Comparison of ENCODE assay signal across 15 mouse cellular contexts in the genomic region with DNA sequence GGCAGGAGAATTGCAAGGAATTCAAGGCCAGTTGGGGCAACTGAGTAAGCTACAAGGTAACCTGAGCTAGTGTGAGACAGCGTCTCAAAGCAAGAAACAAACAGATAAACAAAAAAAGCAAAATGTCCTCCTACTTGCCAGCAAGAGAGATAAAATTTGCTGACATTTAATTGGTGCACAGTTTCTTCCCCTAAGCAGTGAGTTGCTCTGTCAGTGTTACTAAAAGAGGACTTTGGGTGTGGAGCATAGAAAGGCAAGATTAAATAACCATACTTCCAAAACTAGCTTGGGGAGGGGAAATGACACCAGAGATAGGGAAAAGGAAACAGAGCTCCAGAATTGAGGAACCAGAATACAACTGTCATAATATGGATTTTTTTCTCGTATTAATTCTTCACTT. TPM values are rescaled to one million over a fixed set of nuclear protein-coding genes. Genes with fewer than 3 reads are reported as not detected.
DNase-seq lines count a peak whose midpoint lies in the region; ATAC-seq and TF ChIP-seq lines count a peak whose summit lies in the region.
"Had no signal": no experiment of that assay in that cellular context is flagged by ENCODE, and none has a peak within 500 bp of the region (broad histone marks: within the 10 kb centered on the region; RNA-seq: fewer than 3 reads in every experiment).

No protein-coding gene starts in this region.

- no peak for ATAC-seq in heart, embryonic 15.5 days (replicated peaks; ENCODE audit: insufficient number of reproducible peaks, insufficient read depth, low FRiP score, low read depth)
- ATAC-seq in neural tube, embryonic 13.5 days (ENCODE audit: low read depth): no peak
- peak; percentile 34 for ATAC-seq in liver, embryonic 13.5 days (ENCODE audit: low read depth)
- ATAC-seq in stomach, postnatal 0 days (ENCODE audit: low FRiP score, low TSS enrichment): no peak
- ATAC-seq: CD4-positive, CD25-positive, alpha-beta regulatory T cell, adult 4 months; forebrain, postnatal 0 days; midbrain, embryonic 15.5 days had no signal

- no peaks in the 10 kb centered on the region for H3K9me3 ChIP-seq in heart, embryonic 15.5 days (replicated peaks)
- H3K9me3 ChIP-seq in neural tube, embryonic 13.5 days: no peaks in the 10 kb centered on the region
- H3K9me3 ChIP-seq in liver, embryonic 13.5 days (replicated peaks): no peaks in the 10 kb centered on the region
- H3K9me3 ChIP-seq in stomach, postnatal 0 days (ENCODE audit: control insufficient read depth, low read length): no peaks in the 10 kb centered on the region
- H3K9me3 ChIP-seq: midbrain, embryonic 15.5 days had no signal

- H3K27ac ChIP-seq in heart, embryonic 15.5 days: no peak overlapping the region
- H3K27ac ChIP-seq in neural tube, embryonic 13.5 days (replicated peaks): no peak overlapping the region
- peak overlapping the region; percentile 95 for H3K27ac ChIP-seq in liver, embryonic 13.5 days
- H3K27ac ChIP-seq in stomach, postnatal 0 days (replicated peaks): no peak overlapping the region
- H3K27ac ChIP-seq: midbrain, embryonic 15.5 days had no signal

- H3K36me3 ChIP-seq in heart, embryonic 15.5 days: no peaks in the 10 kb centered on the region
- H3K36me3 ChIP-seq in neural tube, embryonic 13.5 days: 0 out of 2 replicates have a peak, but pooled peaks cover 4% of the 10 kb centered on the region
- H3K36me3 ChIP-seq in liver, embryonic 13.5 days: peaks cover 11% of the 10 kb centered on the region
- no peaks in the 10 kb centered on the region for H3K36me3 ChIP-seq in stomach, postnatal 0 days (ENCODE audit: control insufficient read depth, insufficient read depth, low read length)
- H3K36me3 ChIP-seq: midbrain, embryonic 15.5 days had no signal

- no peaks in the 10 kb centered on the region for H3K27me3 ChIP-seq in heart, embryonic 15.5 days
- no peaks in the 10 kb centered on the region for H3K27me3 ChIP-seq in neural tube, embryonic 13.5 days
- no peaks in the 10 kb centered on the region for H3K27me3 ChIP-seq in liver, embryonic 13.5 days
- no peaks in the 10 kb centered on the region for H3K27me3 ChIP-seq in stomach, postnatal 0 days (ENCODE audit: control insufficient read depth, insufficient read depth, low read length)
- H3K27me3 ChIP-seq: midbrain, embryonic 15.5 days had no signal

- DNase-seq in heart, postnatal 14 days: no peak
- no peak for DNase-seq in neural tube, embryonic 10.5 days (ENCODE audit: extremely low spot score, low spot score)
- no peak for DNase-seq in liver, embryonic 13.5 days
- DNase-seq in stomach, postnatal 0 days (ENCODE audit: low spot score): no peak
- DNase-seq in cerebellum, postnatal 36 days: no peak
- DNase-seq in adrenal gland, adult 8-10 months: no peak
- DNase-seq: cerebellum, adult 9-11 months; retina, postnatal 1 day; thymus, adult 18-20 months had no signal

- H3K4me2 ChIP-seq in heart, embryonic 15.5 days: peak overlapping the region; percentile 21; the same call in 1 of the 2 replicates
- peak overlapping the region; percentile 4; the same call in 1 of the 2 replicates for H3K4me2 ChIP-seq in neural tube, embryonic 13.5 days
- peak overlapping the region; percentile 65 for H3K4me2 ChIP-seq in liver, embryonic 13.5 days
- peak overlapping the region; percentile 18 for H3K4me2 ChIP-seq in stomach, postnatal 0 days (replicated peaks; ENCODE audit: low read depth)

- intact Hi-C loops in heart, postnatal 14 days (cut with DNase I): no loop called here

- TF ChIP-seq CTCF in stomach, postnatal 0 days (IDR thresholded peaks at IDR 0.05; ENCODE audit: low read depth): no peak

- H3K9ac ChIP-seq in heart, embryonic 15.5 days: no peak overlapping the region
- no peak overlapping the region for H3K9ac ChIP-seq in neural tube, embryonic 13.5 days
- peak overlapping the region; percentile 72 for H3K9ac ChIP-seq in liver, embryonic 13.5 days
- no peak overlapping the region for H3K9ac ChIP-seq in stomach, postnatal 0 days (ENCODE audit: low read length)
- H3K9ac ChIP-seq: midbrain, embryonic 15.5 days had no signal

- 50% methylated on average over 2 of the region's 2 CpGs for WGBS in heart, embryonic 15.5 days
- 70% methylated on average over 2 of the region's 2 CpGs for WGBS in neural tube, embryonic 13.5 days
- WGBS in liver, embryonic 13.5 days (ENCODE audit: insufficient replicate concordance): 18% methylated on average over 2 of the region's 2 CpGs
- WGBS in stomach, postnatal 0 days: 49% methylated on average over 2 of the region's 2 CpGs

- no peaks in the 10 kb centered on the region for H3K4me1 ChIP-seq in heart, embryonic 15.5 days (replicated peaks)
- peaks cover 4% of the 10 kb centered on the region; the same call in 1 of the 2 replicates for H3K4me1 ChIP-seq in neural tube, embryonic 13.5 days (replicated peaks)
- peaks cover 26% of the 10 kb centered on the region for H3K4me1 ChIP-seq in liver, embryonic 13.5 days (replicated peaks)
- no peaks in the 10 kb centered on the region for H3K4me1 ChIP-seq in stomach, postnatal 0 days (replicated peaks; ENCODE audit: control insufficient read depth, insufficient read depth)
- H3K4me1 ChIP-seq: midbrain, embryonic 15.5 days had no signal

- TF ChIP-seq EP300 in stomach, postnatal 0 days (optimal IDR thresholded peaks at IDR 0.05): no peak

- no peak overlapping the region for H3K4me3 ChIP-seq in heart, embryonic 15.5 days
- no peak overlapping the region for H3K4me3 ChIP-seq in neural tube, embryonic 13.5 days
- H3K4me3 ChIP-seq in liver, embryonic 13.5 days (replicated peaks): peak overlapping the region; percentile 73
- 0 out of 2 replicates have a peak overlapping the region, but pooled peaks have one; percentile 49 for H3K4me3 ChIP-seq in stomach, postnatal 0 days (ENCODE audit: low read depth, low read length)

RNA-seq across cellular contexts. Expression of gene Mpp1, which starts 1.3 kb away (rescaled TPM):
- polyA plus RNA-seq in heart, embryonic 15.5 days (2015; fragmentation: Nextera tagmentation; extraction: Ambion mirVana): 37.8 and 54.9 TPM in 2 replicates
- 10 to 100 TPM; 21.0 to 21.8 TPM for total RNA-seq in heart, postnatal 14 days (2021)
- 27.2 and 28.3 TPM in 2 replicates for polyA plus RNA-seq in neural tube, embryonic 13.5 days (2015; fragmentation: Nextera tagmentation; extraction: Ambion mirVana)
- 104 and 113 TPM in 2 replicates for polyA plus RNA-seq in liver, embryonic 13.5 days (2015; fragmentation: Nextera tagmentation; extraction: Ambion mirVana)
- 52.5 and 60.1 TPM in 2 replicates for polyA plus RNA-seq in stomach, postnatal 0 days (2015; fragmentation: Nextera tagmentation; extraction: Ambion mirVana)
- total RNA-seq in adrenal gland, adult 8-10 months (2022): 10 to 100 TPM; 42.2 to 74.2 (median 50.7) TPM

RNA-seq across cellular contexts. Expression of gene Dkc1, which starts 33.8 kb away (rescaled TPM):
- 65.5 and 80.7 TPM in 2 replicates for polyA plus RNA-seq in heart, embryonic 15.5 days (2015; fragmentation: Nextera tagmentation; extraction: Ambion mirVana)
- 10 to 100 TPM; 25.9 to 26.4 TPM for total RNA-seq in heart, postnatal 14 days (2021)
- polyA plus RNA-seq in neural tube, embryonic 13.5 days (2015; fragmentation: Nextera tagmentation; extraction: Ambion mirVana): 58.8 and 63.6 TPM in 2 replicates
- polyA plus RNA-seq in liver, embryonic 13.5 days (2015; fragmentation: Nextera tagmentation; extraction: Ambion mirVana): 136 and 168 TPM in 2 replicates
- polyA plus RNA-seq in stomach, postnatal 0 days (2015; fragmentation: Nextera tagmentation; extraction: Ambion mirVana): 43.2 and 52.4 TPM in 2 replicates
- 10 to 100 TPM; 36.7 to 43.2 (median 40.2) TPM for total RNA-seq in adrenal gland, adult 8-10 months (2022)

RNA-seq across cellular contexts. Expression of gene Smim9, which starts 34.1 kb away (rescaled TPM):
- polyA plus RNA-seq in heart, embryonic 15.5 days (2015; fragmentation: Nextera tagmentation; extraction: Ambion mirVana): not detected in 2 replicates
- not detected for total RNA-seq in heart, postnatal 14 days (2021)
- not detected in 2 replicates for polyA plus RNA-seq in neural tube, embryonic 13.5 days (2015; fragmentation: Nextera tagmentation; extraction: Ambion mirVana)
- not detected in 2 replicates for polyA plus RNA-seq in liver, embryonic 13.5 days (2015; fragmentation: Nextera tagmentation; extraction: Ambion mirVana)
- not detected in 2 replicates for polyA plus RNA-seq in stomach, postnatal 0 days (2015; fragmentation: Nextera tagmentation; extraction: Ambion mirVana)
- total RNA-seq in adrenal gland, adult 8-10 months (2022): 1 to 10 TPM in 1 of 4 experiments, under 1 TPM in 1, not detected in 2; 0.51 to 1.0 TPM
- total RNA-seq: left cerebral cortex, adult 18-20 months had no signal
- polyA plus RNA-seq: CD4-positive, CD25-positive, alpha-beta regulatory T cell, adult 4 months; forebrain, postnatal 0 days had no signal

RNA-seq across cellular contexts. Expression of gene Gab3, which starts 44.2 kb away (rescaled TPM):
- 3.0 and 3.3 TPM in 2 replicates for polyA plus RNA-seq in heart, embryonic 15.5 days (2015; fragmentation: Nextera tagmentation; extraction: Ambion mirVana)
- 1 to 10 TPM; 2.2 to 2.4 TPM for total RNA-seq in heart, postnatal 14 days (2021)
- 2.1 and 2.7 TPM in 2 replicates for polyA plus RNA-seq in neural tube, embryonic 13.5 days (2015; fragmentation: Nextera tagmentation; extraction: Ambion mirVana)
- 1.2 and 1.3 TPM in 2 replicates for polyA plus RNA-seq in liver, embryonic 13.5 days (2015; fragmentation: Nextera tagmentation; extraction: Ambion mirVana)
- 1.3 and 1.5 TPM in 2 replicates for polyA plus RNA-seq in stomach, postnatal 0 days (2015; fragmentation: Nextera tagmentation; extraction: Ambion mirVana)
- 1 to 10 TPM; 1.2 to 3.1 (median 2.0) TPM for total RNA-seq in adrenal gland, adult 8-10 months (2022)

Comparison
In these comparisons a context has a peak if more than half of its experiments do, and no peak if none do; other contexts are left out.
1. H3K4me2 ChIP-seq: peak in every context shown above with its lines; median percentile 65 in liver, embryonic 13.5 days; 21 in heart, embryonic 15.5 days; 18 in stomach, postnatal 0 days; 4 in neural tube, embryonic 13.5 days.
2. H3K4me3 ChIP-seq: peak in liver, embryonic 13.5 days (single experiment) and stomach, postnatal 0 days (single experiment); none in heart, embryonic 15.5 days (single experiment) and neural tube, embryonic 13.5 days (single experiment).